Mouse (Mus musculus) limb, embryonic 13.5 days (tissue): Measurements from ENCODE around the gene Dbp. TPM values are rescaled to one million over a fixed set of nuclear protein-coding genes. Genes with fewer than 3 reads are reported as not detected.

Experiments
- ATAC-seq: fragments of 200-750 bp; cut with Nextera tagmentation; 2 replicates; pipeline ENCODE4 v1.8.0; 2017; ENCODE audit warnings: low read depth, moderate number of reproducible peaks, moderate TSS enrichment; ENCODE audit not compliant: low FRiP score
- H3K27ac ChIP-seq: fragments of 300-500 bp; sonication (generic); 2 replicates; pipeline ENCODE4 v1.5.1; 2015; ENCODE audit warnings: inconsistent platforms, mild to moderate bottlenecking, moderate library complexity
- H3K27me3 ChIP-seq: fragments of 300-500 bp; sonication (generic); 2 replicates; pipeline ENCODE4 v1.6.1; 2015; ENCODE audit warnings: mild to moderate bottlenecking, inconsistent platforms
- H3K36me3 ChIP-seq: fragments of 300-500 bp; sonication (generic); 2 replicates; pipeline ENCODE4 v1.6.1; 2015; ENCODE audit warnings: inconsistent platforms, mild to moderate bottlenecking, moderate library complexity
- H3K4me1 ChIP-seq: fragments of 300-500 bp; sonication (generic); 2 replicates; pipeline ENCODE4 v1.6.1; 2015; ENCODE audit warnings: inconsistent platforms
- H3K4me2 ChIP-seq: fragments of 300-500 bp; sonication (generic); replicated peaks from 2 replicates; pipeline ENCODE4 v1.6.1; 2015; ENCODE audit warnings: inconsistent platforms, mild to moderate bottlenecking, moderate library complexity
- H3K4me3 ChIP-seq: fragments of 300-500 bp; sonication (generic); 2 replicates; pipeline ENCODE4 v1.5.1; 2015; ENCODE audit warnings: moderate library complexity, mild to moderate bottlenecking, inconsistent platforms
- H3K9ac ChIP-seq: fragments of 300-500 bp; sonication (generic); 2 replicates; pipeline ENCODE4 v1.6.1; 2015; ENCODE audit warnings: mild to moderate bottlenecking, inconsistent platforms
- H3K9me3 ChIP-seq: fragments of 300-500 bp; sonication (generic); 2 replicates; pipeline ENCODE4 v1.6.1; 2016; ENCODE audit warnings: inconsistent platforms
- WGBS: fragments of 180-500 bp; shearing (Covaris S2); methylation state at CpG from one replicate; pipeline ENCODE4 v1.1.7; 2015; 5-methylcytosine and 5-hydroxymethylcytosine counted together
- polyA plus RNA-seq: library from polyadenylated mRNA; unstranded; fragments of >200 nt; fragmentation: Nextera tagmentation; extraction: Ambion mirVana; gene quantifications from 2 replicates; pipeline ENCODE4 v1.2.1, GENCODE M21; 2015

The Dbp gene
- polyA plus RNA-seq, 1 experiment from 2014 or later: 4.5 TPM

DNA sequence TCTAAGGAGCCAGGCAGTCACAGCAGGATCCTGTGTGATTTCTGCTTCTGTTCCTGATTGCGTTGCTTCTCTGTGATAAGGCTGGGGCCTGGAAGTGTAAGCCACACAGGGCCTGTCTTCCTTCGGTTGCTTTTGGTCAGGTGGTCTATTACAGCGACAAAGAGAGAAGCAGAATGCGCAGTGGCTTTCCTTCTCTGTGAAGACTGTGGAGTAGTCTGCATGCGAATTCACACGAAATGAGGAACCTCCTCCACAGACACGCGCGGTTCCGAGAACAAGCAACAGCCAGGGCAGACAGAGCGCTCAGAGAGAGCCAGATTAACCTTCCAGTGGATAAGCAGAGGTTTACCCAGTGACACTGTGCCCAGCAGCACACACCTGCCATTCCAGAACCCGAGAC lies 36.4 kb downstream of the Dbp start:
- H3K27me3 ChIP-seq: no peaks in the 10 kb centered on the region
- 86% methylated on average over 12 of the region's 12 CpGs for WGBS
- no peaks in the 10 kb centered on the region for H3K4me1 ChIP-seq
- no peaks in the 10 kb centered on the region for H3K9me3 ChIP-seq
- H3K27ac ChIP-seq: no peak overlapping the region
- H3K4me3 ChIP-seq: peak overlapping the region; percentile 40; the same call in 1 of the 2 replicates
- peak overlapping the region; percentile 58 for H3K4me2 ChIP-seq
- H3K36me3 ChIP-seq: no peaks in the 10 kb centered on the region
- ATAC-seq: no peak
- H3K9ac ChIP-seq: peak overlapping the region; percentile 43

DNA sequence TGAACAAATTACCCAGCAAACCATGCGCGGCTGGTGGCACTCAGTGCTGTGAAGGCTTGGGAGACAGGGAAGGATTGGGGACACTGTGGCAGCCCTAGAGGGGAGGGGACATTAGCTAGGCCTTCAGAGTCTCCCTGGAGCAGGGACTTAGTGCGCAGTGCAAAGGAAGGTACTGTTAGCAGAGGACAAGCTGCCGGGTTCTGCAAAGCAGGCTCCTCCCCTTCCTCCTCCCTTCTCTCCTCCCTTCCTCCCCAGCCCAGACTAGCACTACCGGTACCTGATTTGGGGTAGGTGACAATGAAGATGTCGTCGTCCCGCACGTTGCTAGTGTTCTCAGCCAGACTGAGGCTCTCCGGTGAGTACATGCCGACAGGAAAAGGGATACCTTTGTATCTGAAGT lies 36.9 kb downstream of the Dbp start:
- H3K9ac ChIP-seq: peak overlapping the region; percentile 43
- 29% methylated on average over 11 of the region's 11 CpGs for whole genome bisulfite sequencing
- ATAC-seq: 0 out of 2 replicates have a peak, but pooled peaks have one; percentile 35

GRCm38 (mm10) chr7:45742338-45742737 lies 37.5 kb downstream of the Dbp start:
- peak overlapping the region; percentile 43 for H3K9ac ChIP-seq
- no peak overlapping the region for H3K27ac ChIP-seq
- peak overlapping the region; percentile 40 for H3K4me3 ChIP-seq
- ATAC-seq: no peak
- H3K4me1 ChIP-seq: no peaks in the 10 kb centered on the region
- 37% methylated on average over 19 of the region's 19 CpGs for WGBS
- H3K4me2 ChIP-seq: peak overlapping the region; percentile 58
- H3K9me3 ChIP-seq: peaks cover 6% of the 10 kb centered on the region; the same call in 1 of the 2 replicates
- no peaks in the 10 kb centered on the region for H3K27me3 ChIP-seq
- H3K36me3 ChIP-seq: no peaks in the 10 kb centered on the region

More for the DNA sequence above, 36.9 kb downstream of the Dbp start:
- Histone ChIP-seq H3K9me3 (peaks cover 3% of the 10 kb centered on the region; the same call in 1 of the 2 replicates), H3K4me1 (no peaks in the 10 kb centered on the region), H3K36me3 (no peaks in the 10 kb centered on the region), H3K4me2 (peak overlapping the region; percentile 58), H3K4me3 (peak overlapping the region; percentile 40), H3K27ac (no peak overlapping the region), H3K27me3 (no peaks in the 10 kb centered on the region)

DNA sequence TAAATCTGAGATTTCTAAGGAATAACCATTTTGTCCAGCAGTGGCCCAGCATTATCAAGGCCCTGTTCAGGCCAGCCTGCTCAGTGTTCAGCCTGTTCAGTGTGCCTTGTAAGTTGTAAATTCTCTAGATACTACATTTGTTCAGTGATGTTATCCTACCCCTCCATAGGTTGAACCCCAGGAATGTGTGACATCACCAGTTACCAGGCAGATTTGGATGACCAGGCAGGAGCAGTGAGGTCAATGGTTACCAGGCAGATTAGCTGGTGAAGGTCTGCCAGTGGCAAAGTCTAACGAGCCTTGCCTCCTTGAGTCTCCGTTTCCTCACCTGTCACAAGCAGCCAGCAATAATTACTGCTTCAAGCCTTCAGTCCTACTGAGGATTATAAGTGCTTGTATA lies 39.5 kb downstream of the Dbp start:
- Histone ChIP-seq H3K9me3 (peaks cover 6% of the 10 kb centered on the region; the same call in 1 of the 2 replicates), H3K4me1 (peaks cover 4% of the 10 kb centered on the region), H3K4me2 (no peak overlapping the region), H3K27ac (no peak overlapping the region), H3K4me3 (no peak overlapping the region), H3K27me3 (no peaks in the 10 kb centered on the region), H3K36me3 (no peaks in the 10 kb centered on the region), H3K9ac (no peak overlapping the region)
- 16% methylated on average over 2 of the region's 2 CpGs for WGBS
- no peak for ATAC-seq

GRCm38 (mm10) chr7:45746518-45746917 lies 41.6 kb downstream of the Dbp start:
- Histone ChIP-seq H3K9me3 (peaks cover 6% of the 10 kb centered on the region; the same call in 1 of the 2 replicates), H3K36me3 (no peaks in the 10 kb centered on the region), H3K4me3 (no peak overlapping the region), H3K9ac (no peak overlapping the region), H3K4me1 (peaks cover 9% of the 10 kb centered on the region), H3K4me2 (no peak overlapping the region), H3K27ac (no peak overlapping the region), H3K27me3 (no peaks in the 10 kb centered on the region)
- 66% methylated on average over 6 of the region's 6 CpGs for WGBS
- no peak for ATAC-seq

GRCm38 (mm10) chr7:45747450-45747849 lies 42.6 kb downstream of the Dbp start:
- 87% methylated on average over 5 of the region's 5 CpGs for WGBS

GRCm38 (mm10) chr7:45748110-45748509 lies 43.2 kb downstream of the Dbp start:
- Histone ChIP-seq H3K4me2 (no peak overlapping the region), H3K36me3 (no peaks in the 10 kb centered on the region), H3K9me3 (peaks cover 6% of the 10 kb centered on the region; the same call in 1 of the 2 replicates), H3K4me3 (no peak overlapping the region), H3K4me1 (peaks cover 9% of the 10 kb centered on the region), H3K27me3 (no peaks in the 10 kb centered on the region), H3K9ac (no peak overlapping the region), H3K27ac (no peak overlapping the region)
- 82% methylated on average over 7 of the region's 7 CpGs for WGBS
- ATAC-seq: no peak

More at GRCm38 (mm10) chr7:45747450-45747849, 42.6 kb downstream of the Dbp start:
- H3K4me2 ChIP-seq: no peak overlapping the region
- peaks cover 6% of the 10 kb centered on the region; the same call in 1 of the 2 replicates for H3K9me3 ChIP-seq
- H3K27ac ChIP-seq: no peak overlapping the region
- H3K4me3 ChIP-seq: no peak overlapping the region
- no peaks in the 10 kb centered on the region for H3K36me3 ChIP-seq
- ATAC-seq: no peak
- H3K27me3 ChIP-seq: no peaks in the 10 kb centered on the region
- no peak overlapping the region for H3K9ac ChIP-seq
- H3K4me1 ChIP-seq: peaks cover 9% of the 10 kb centered on the region

DNA sequence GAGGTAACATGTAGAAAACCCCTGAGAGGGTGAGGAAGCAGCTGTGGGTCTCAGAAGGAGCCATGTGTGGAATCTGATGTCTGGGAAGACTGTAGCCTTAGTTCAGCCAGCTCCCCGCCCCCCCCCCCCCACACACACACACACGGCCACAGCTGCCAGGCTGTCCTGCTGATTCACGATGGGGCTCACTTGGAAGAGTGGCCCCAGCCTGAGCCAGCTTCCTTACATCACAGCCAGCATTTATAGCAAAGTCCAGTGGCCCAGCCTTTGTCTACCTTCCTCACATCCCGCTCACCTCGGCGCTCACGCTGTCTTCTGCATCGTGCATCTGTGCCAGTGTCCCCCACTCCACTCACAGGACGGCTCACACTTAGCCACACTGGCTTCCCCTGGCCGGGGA lies 44.5 kb downstream of the Dbp start:
- no peak overlapping the region; the same call in 1 of the 2 replicates for H3K27ac ChIP-seq
- 0 out of 2 replicates have a peak overlapping the region, but pooled peaks have one; percentile 1 for H3K4me2 ChIP-seq
- WGBS: 29% methylated on average over 10 of the region's 10 CpGs
- peaks cover 6% of the 10 kb centered on the region; the same call in 1 of the 2 replicates for H3K9me3 ChIP-seq
- H3K36me3 ChIP-seq: no peaks in the 10 kb centered on the region
- no peak overlapping the region for H3K4me3 ChIP-seq
- no peaks in the 10 kb centered on the region for H3K27me3 ChIP-seq
- no peak overlapping the region for H3K9ac ChIP-seq
- ATAC-seq: no peak
- peaks cover 9% of the 10 kb centered on the region for H3K4me1 ChIP-seq

DNA sequence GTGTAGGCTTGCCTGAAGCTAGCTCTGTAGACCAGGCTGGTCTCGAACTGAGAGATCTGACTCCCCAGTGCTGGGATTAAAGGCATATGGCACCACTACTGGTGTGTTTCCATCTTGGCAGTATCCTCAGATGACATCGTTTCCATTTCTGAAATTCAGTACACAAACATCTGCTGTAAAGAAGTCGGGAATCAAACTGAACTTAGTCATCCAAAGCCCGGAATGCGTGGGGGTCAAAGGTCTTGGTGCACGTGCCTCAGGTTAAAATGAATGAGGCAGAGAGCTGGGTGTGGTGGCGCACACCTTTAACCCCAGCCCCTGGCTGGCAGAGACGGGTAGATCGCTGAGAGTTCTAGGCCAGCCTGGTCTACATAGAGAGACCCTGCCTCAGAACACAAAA lies 45.3 kb downstream of the Dbp start:
- ATAC-seq: no peak
- Histone ChIP-seq H3K4me3 (no peak overlapping the region), H3K9ac (no peak overlapping the region), H3K4me2 (no peak overlapping the region), H3K27me3 (no peaks in the 10 kb centered on the region), H3K36me3 (no peaks in the 10 kb centered on the region), H3K27ac (no peak overlapping the region), H3K4me1 (peaks cover 9% of the 10 kb centered on the region), H3K9me3 (peaks cover 6% of the 10 kb centered on the region; the same call in 1 of the 2 replicates)
- 73% methylated on average over 9 of the region's 9 CpGs for WGBS

GRCm38 (mm10) chr7:45755703-45756102 lies 50.8 kb downstream of the Dbp start:
- Histone ChIP-seq H3K4me3 (no peak overlapping the region), H3K9me3 (no peaks in the 10 kb centered on the region), H3K4me1 (peaks cover 8% of the 10 kb centered on the region), H3K36me3 (no peaks in the 10 kb centered on the region), H3K4me2 (no peak overlapping the region), H3K27me3 (peaks cover 32% of the 10 kb centered on the region), H3K27ac (no peak overlapping the region), H3K9ac (no peak overlapping the region)
- WGBS: 55% methylated on average over 6 of the region's 6 CpGs
- ATAC-seq: no peak

DNA sequence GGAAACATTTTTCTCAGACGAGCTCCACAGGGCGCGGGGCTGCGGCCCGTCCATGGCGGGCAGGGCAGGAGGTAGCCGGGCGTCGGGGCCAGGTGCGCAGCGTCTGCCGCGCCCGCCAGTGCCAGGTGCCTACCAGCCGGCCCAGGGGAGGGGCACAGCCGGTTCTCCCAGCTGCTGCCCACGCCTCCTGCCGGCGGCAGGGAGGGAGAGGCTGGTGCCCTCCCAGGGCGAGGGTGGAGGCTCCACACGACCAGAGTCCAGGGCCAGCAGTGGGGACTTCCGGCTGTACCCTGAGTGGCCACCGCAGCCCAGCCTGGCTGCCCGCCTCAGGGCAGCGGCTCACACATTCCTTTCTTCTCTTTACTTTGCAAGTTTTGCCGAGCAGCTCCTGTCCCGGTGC lies 54.5 kb downstream of the Dbp start:
- H3K4me1 ChIP-seq: peaks cover 8% of the 10 kb centered on the region
- WGBS: 3% methylated on average over 26 of the region's 27 CpGs
- no peak; the same call in 1 of the 2 replicates for ATAC-seq
- peaks cover 37% of the 10 kb centered on the region for H3K27me3 ChIP-seq
- H3K9ac ChIP-seq: peak overlapping the region; percentile 55
- peak overlapping the region; percentile 59 for H3K4me2 ChIP-seq
- H3K9me3 ChIP-seq: no peaks in the 10 kb centered on the region
- no peaks in the 10 kb centered on the region for H3K36me3 ChIP-seq
- peak overlapping the region; percentile 29 for H3K4me3 ChIP-seq
- H3K27ac ChIP-seq: no peak overlapping the region
